ENCODE assay signal across 21 mouse cellular contexts in genomic region chr10:45076585-45076984, GRCm38 (mm10). TPM values are rescaled to one million over a fixed set of nuclear protein-coding genes. Genes with fewer than 3 reads are reported as not detected.
A peak's percentile ranks its signal among the peaks of the same experiment; 100 is the strongest.
DNase-seq lines count a peak whose midpoint lies in the region; ATAC-seq and TF ChIP-seq lines count a peak whose summit lies in the region.
"Had no signal": no experiment of that assay in that cellular context is flagged by ENCODE, and none has a peak within 500 bp of the region (broad histone marks: within the 10 kb centered on the region; RNA-seq: fewer than 3 reads in every experiment).

No protein-coding gene starts in this region.

- peaks cover 20% of the 10 kb centered on the region for H3K36me3 ChIP-seq in lung, embryonic 15.5 days
- H3K36me3 ChIP-seq: midbrain, embryonic 15.5 days had no signal

- no peak for ATAC-seq in lung, embryonic 15.5 days (ENCODE audit: borderline replicate concordance, extremely low read depth, low FRiP score, low TSS enrichment)
- ATAC-seq in megakaryocyte progenitor cell, adult 5-6 weeks (replicated peaks; ENCODE audit: poor library complexity) = no peak
- ATAC-seq: forebrain, embryonic 14.5 days; inflammation-experienced regulatory T-cells, adult 6 months; lung, postnatal 0 days; midbrain, embryonic 15.5 days had no signal

- intact Hi-C loops in gastrocnemius, postnatal 36 days (cut with DNase I) = no loop called here
- intact Hi-C loops in gastrocnemius, postnatal 14 days (cut with DNase I; ENCODE audit: low total_unique reads) = no loop called here
- intact Hi-C loops in left cerebral cortex, adult 2 months (cut with DNase I) = no loop called here

- H3K4me2 ChIP-seq in lung, embryonic 15.5 days = no peak overlapping the region
- H3K4me2 ChIP-seq: liver, embryonic 15.5 days; midbrain, embryonic 15.5 days had no signal

- H3K9ac ChIP-seq in lung, embryonic 15.5 days = no peak overlapping the region
- H3K9ac ChIP-seq: liver, embryonic 15.5 days; midbrain, embryonic 15.5 days had no signal

- no peaks in the 10 kb centered on the region for H3K9me3 ChIP-seq in lung, embryonic 15.5 days
- H3K9me3 ChIP-seq: liver, embryonic 15.5 days; midbrain, embryonic 15.5 days had no signal

- peaks cover 49% of the 10 kb centered on the region for H3K4me1 ChIP-seq in lung, embryonic 15.5 days
- H3K4me1 ChIP-seq: midbrain, embryonic 15.5 days had no signal

- no peak overlapping the region for H3K4me3 ChIP-seq in lung, embryonic 15.5 days
- H3K4me3 ChIP-seq in left cerebral cortex, adult 2 months = no peak overlapping the region
- H3K4me3 ChIP-seq: erythroblast, embryonic 14.5 days; liver, embryonic 15.5 days; midbrain, embryonic 15.5 days had no signal

- WGBS in lung, embryonic 15.5 days = 59% methylated on average over 10 of the region's 10 CpGs

- 0 out of 2 replicates have a peak overlapping the region, but pooled peaks have one; percentile 55 for H3K27ac ChIP-seq in lung, embryonic 15.5 days
- no peak overlapping the region for H3K27ac ChIP-seq in left cerebral cortex, adult 2 months
- H3K27ac ChIP-seq: liver, embryonic 15.5 days; midbrain, embryonic 15.5 days; stomach, postnatal 0 days had no signal

- DNase-seq in gastrocnemius, adult 18-20 months (ENCODE audit: low spot score) = peak; percentile 12
- no peak for DNase-seq in gastrocnemius, postnatal 36 days
- DNase-seq in lung, postnatal 4 days = no peak
- peak; percentile 20 for DNase-seq in gastrocnemius, postnatal 14 days
- DNase-seq in left cerebral cortex, adult 2 months (ENCODE audit: extremely low spot score in 1 of 2, low spot score in 2 of 2) = no peak
- DNase-seq: adrenal gland, adult 2 months; B cell, adult 2 months; cerebellum, adult 2 months; kidney, adult 2 months; kidney, postnatal 14 days; left cerebral cortex, postnatal 4 days; right cerebral cortex, postnatal 25 days had no signal

- no peaks in the 10 kb centered on the region for H3K27me3 ChIP-seq in lung, embryonic 15.5 days
- H3K27me3 ChIP-seq: liver, embryonic 15.5 days; midbrain, embryonic 15.5 days had no signal

- no peak for TF ChIP-seq CTCF in left cerebral cortex, adult 2 months (IDR thresholded peaks at IDR 0.05)

RNA-seq across cellular contexts. Expression of gene Prep, which starts 9.6 kb away (rescaled TPM):
- total RNA-seq in gastrocnemius, adult 18-20 months (2021) = 1 to 10 TPM; 6.0 to 6.9 TPM
- total RNA-seq in gastrocnemius, postnatal 36 days (2021) = 1 to 10 TPM; 6.3 to 7.2 TPM
- polyA plus RNA-seq in lung, embryonic 15.5 days (2015; fragmentation: Nextera tagmentation; extraction: Ambion mirVana) = 35.7 and 36.2 TPM in 2 replicates
- total RNA-seq in gastrocnemius, postnatal 14 days (2021) = 1 to 10 TPM; 7.6 to 8.4 TPM
- 10.0 and 10.4 TPM in 2 replicates for total RNA-seq in megakaryocyte progenitor cell, adult 5-6 weeks (2015)
- 12.7 and 13.3 TPM in 2 replicates for total RNA-seq in megakaryocyte progenitor cell, adult 5-6 weeks (2017)
- total RNA-seq in left cerebral cortex, adult 2 months (2021) = 1 to 10 TPM; 7.9 to 8.3 TPM

Comparison
In these comparisons a context has a peak if more than half of its experiments do, and no peak if none do; other contexts are left out.
1. DNase-seq: peak in gastrocnemius, adult 18-20 months (single experiment) and gastrocnemius, postnatal 14 days (single experiment); none in gastrocnemius, postnatal 36 days (0 of 2), lung, postnatal 4 days (0 of 2) and left cerebral cortex, adult 2 months (0 of 2).